Mouse (Mus musculus) hindbrain, postnatal 0 days (tissue): ENCODE measurements around the gene Prdm1. TPM values are rescaled to one million over a fixed set of nuclear protein-coding genes. Genes with fewer than 3 reads are reported as not detected.

Source experiments
- ATAC-seq: fragments of 200-750 bp; cut with Nextera tagmentation; 2 replicates; pipeline ENCODE4 v1.8.0; 2017; ENCODE audit warnings: mild to moderate bottlenecking, moderate TSS enrichment, moderate library complexity
- DNase-seq: peaks from one replicate; pipeline ENCODE4 v3.0.0-alpha.2; 2015; ENCODE audit warnings: low spot score
- H3K27ac ChIP-seq: fragments of 300-500 bp; sonication (generic); 2 replicates; pipeline ENCODE4 v1.5.1; 2014; ENCODE audit warnings: mild to moderate bottlenecking
- H3K27me3 ChIP-seq: fragments of 300-500 bp; sonication (generic); 2 replicates; pipeline ENCODE4 v1.6.1; 2014; ENCODE audit warnings: low read length, mixed read lengths; ENCODE audit not compliant: insufficient read depth
- H3K36me3 ChIP-seq: fragments of 300-500 bp; sonication (generic); 2 replicates; pipeline ENCODE4 v1.6.1; 2014; ENCODE audit warnings: low read length, mixed read lengths; ENCODE audit not compliant: insufficient read depth
- H3K4me1 ChIP-seq: fragments of 300-500 bp; sonication (generic); 2 replicates; pipeline ENCODE4 v1.6.1; 2014; ENCODE audit warnings: antibody characterized with exemption, low read length, mixed read lengths; ENCODE audit not compliant: insufficient read depth
- H3K4me2 ChIP-seq: fragments of 300-500 bp; sonication (generic); 2 replicates; pipeline ENCODE4 v1.6.1; 2014; ENCODE audit warnings: low read depth, mild to moderate bottlenecking, low read length, moderate library complexity, mixed read lengths
- H3K4me3 ChIP-seq: fragments of 300-500 bp; sonication (generic); 2 replicates; pipeline ENCODE4 v1.5.1; 2014; ENCODE audit warnings: low read length
- H3K9ac ChIP-seq: fragments of 300-500 bp; sonication (generic); replicated peaks from 2 replicates; pipeline ENCODE4 v1.6.1; 2014; ENCODE audit warnings: mild to moderate bottlenecking, low read length, moderate library complexity, mixed read lengths
- H3K9me3 ChIP-seq: fragments of 300-500 bp; sonication (generic); 2 replicates; pipeline ENCODE4 v1.6.1; 2016; ENCODE audit warnings: low read length, mixed read lengths
- CTCF ChIP-seq: IDR thresholded peaks from 2 replicates; pipeline ENCODE4 v1.5.1; 2016; ENCODE audit warnings: antibody characterized with exemption, control low read depth, low read depth
- WGBS: fragments of 180-500 bp; shearing (Covaris S2); extraction: QIAGEN DNeasy Blood & Tissue Kit; methylation state at CpG from one replicate; pipeline ENCODE4 v1.1.7; 2014; 5-methylcytosine and 5-hydroxymethylcytosine counted together
- polyA plus RNA-seq: library from polyadenylated mRNA; unstranded; fragments of >200 nt; fragmentation: Nextera tagmentation; extraction: Ambion mirVana; gene quantifications from 2 replicates; pipeline ENCODE4 v1.2.1, GENCODE M21; 2015
- total RNA-seq: library from RNA; depleted of rRNA; stranded (reverse); fragments of >200 nt; gene quantifications from 2 replicates; pipeline ENCODE4 v1.2.3, GENCODE M21; 2014

Prdm1 gene
- total and polyA plus RNA-seq, 2 experiments from 2014 or later = 0.44 to 0.63 TPM

GRCm38 (mm10) chr10:44459321-44460000, 68.8 kb downstream of the Prdm1 start:
- Histone ChIP-seq H3K9ac (no peak overlapping the region), H3K4me1 (no peaks in the 10 kb centered on the region), H3K9me3 (no peaks in the 10 kb centered on the region), H3K4me2 (peak overlapping the region; percentile 98), H3K36me3 (no peaks in the 10 kb centered on the region), H3K4me3 (peak overlapping the region; percentile 63), H3K27ac (0 out of 2 replicates have a peak overlapping the region, but pooled peaks have one; percentile 26), H3K27me3 (0 out of 2 replicates have a peak, but pooled peaks cover 10% of the 10 kb centered on the region)
- no peak for TF ChIP-seq CTCF
- WGBS = 9% methylated on average over 11 of the region's 11 CpGs
- DNase-seq = no peak
- no peak for ATAC-seq

GRCm38 (mm10) chr10:44458534-44459315, 69.6 kb downstream of the Prdm1 start:
- under 1% methylated on average over 54 of the region's 54 CpGs for WGBS
- peak; percentile 65 for TF ChIP-seq CTCF
- no peaks in the 10 kb centered on the region for H3K36me3 ChIP-seq
- peak overlapping the region; percentile 37 for H3K9ac ChIP-seq
- H3K27me3 ChIP-seq = 0 out of 2 replicates have a peak, but pooled peaks cover 10% of the 10 kb centered on the region
- ATAC-seq (peak; percentile 92), DNase-seq (peak; percentile 81)
- H3K4me1 ChIP-seq = no peaks in the 10 kb centered on the region
- H3K9me3 ChIP-seq = no peaks in the 10 kb centered on the region
- peak overlapping the region; percentile 98 for H3K4me2 ChIP-seq
- H3K27ac ChIP-seq = 0 out of 2 replicates have a peak overlapping the region, but pooled peaks have one; percentile 26
- H3K4me3 ChIP-seq = peak overlapping the region; percentile 63

DNA sequence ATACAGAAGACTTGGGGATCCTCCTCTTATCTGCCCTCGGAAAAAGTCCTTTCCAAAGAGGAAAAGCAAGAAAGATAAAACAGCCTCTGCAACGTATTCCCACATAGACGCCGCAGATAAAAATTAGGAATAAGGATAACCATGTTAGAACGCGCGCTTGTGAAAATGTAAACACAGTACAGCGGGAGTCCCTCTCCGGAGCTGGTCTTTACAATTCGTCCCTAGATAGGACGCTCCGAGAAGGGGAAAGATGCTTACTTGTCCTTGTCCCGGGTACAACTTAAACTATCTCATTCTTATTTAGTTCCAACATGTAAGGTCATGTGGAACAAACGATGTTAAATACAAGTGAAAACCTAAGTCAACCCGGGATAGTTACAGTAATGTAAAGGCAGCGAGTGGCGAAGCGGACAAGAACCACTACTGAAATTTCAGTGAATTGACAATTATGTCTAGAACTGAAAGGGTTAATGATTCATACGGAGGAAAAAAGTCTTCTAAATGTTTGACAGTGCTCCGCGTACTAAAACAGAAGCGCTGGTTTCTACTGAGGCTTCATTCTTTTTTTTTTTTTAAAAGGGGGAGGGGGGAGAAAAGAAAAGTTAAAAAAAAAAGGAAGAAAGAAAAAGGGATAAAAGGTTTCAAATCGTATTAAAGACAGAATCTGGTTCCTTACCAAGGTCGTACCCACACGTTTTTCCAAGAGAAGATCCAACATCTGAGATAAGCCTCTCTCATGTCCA, 70.3 kb downstream of the Prdm1 start:
- Histone ChIP-seq H3K9me3 (no peaks in the 10 kb centered on the region), H3K4me2 (peak overlapping the region; percentile 98), H3K4me1 (no peaks in the 10 kb centered on the region), H3K36me3 (no peaks in the 10 kb centered on the region), H3K27me3 (0 out of 2 replicates have a peak, but pooled peaks cover 10% of the 10 kb centered on the region), H3K27ac (no peak overlapping the region), H3K9ac (peak overlapping the region; percentile 37), H3K4me3 (peak overlapping the region; percentile 63)
- 1% methylated on average over 25 of the region's 25 CpGs for WGBS
- DNase-seq (no peak), ATAC-seq (no peak)
- TF ChIP-seq CTCF = no peak

DNA sequence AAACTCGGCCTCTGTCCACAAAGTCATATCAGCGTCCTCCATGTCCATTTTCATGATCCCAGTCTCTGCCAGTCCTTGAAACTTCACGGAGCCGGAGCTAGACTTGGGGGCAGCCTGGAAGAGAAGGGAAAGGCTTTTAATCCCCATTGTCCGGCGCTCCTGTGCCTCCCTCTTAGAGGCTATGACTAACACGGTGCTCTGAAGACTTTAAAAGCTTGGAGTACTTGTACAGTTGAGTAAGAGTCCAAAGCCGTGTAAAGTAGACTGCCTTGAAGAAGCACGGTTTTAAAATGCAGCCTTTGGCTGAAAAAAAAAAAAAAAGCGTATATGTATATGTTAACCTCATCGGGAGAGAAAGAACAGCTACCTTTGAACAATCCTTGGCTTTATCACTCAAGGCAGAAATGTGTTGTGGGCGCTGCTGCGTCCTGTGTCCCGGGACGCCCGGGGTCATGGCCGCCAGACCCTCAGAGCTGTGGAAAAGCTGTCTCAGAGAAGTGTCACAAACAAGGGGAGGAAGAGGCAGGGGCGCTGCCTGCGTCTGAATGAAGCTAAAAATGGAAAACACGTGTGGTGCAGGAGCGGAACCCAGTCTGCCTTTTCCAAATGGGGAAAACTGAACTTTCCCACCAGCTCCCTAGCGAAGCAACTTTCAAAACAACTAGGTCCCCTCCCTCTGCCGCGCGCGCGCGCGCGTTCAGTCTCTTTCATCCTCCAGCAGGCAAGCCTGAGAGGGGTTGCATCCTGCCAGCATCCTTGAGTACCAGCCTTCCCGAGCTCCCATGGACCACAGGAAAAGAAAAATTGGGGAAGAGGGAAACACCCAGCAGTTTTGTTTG, 71.3 kb downstream of the Prdm1 start:
- 0 out of 2 replicates have a peak, but pooled peaks cover 10% of the 10 kb centered on the region for H3K27me3 ChIP-seq
- WGBS = 3% methylated on average over 31 of the region's 31 CpGs
- H3K27ac ChIP-seq = no peak overlapping the region
- peak overlapping the region; percentile 98 for H3K4me2 ChIP-seq
- no peak for ATAC-seq
- H3K9me3 ChIP-seq = no peaks in the 10 kb centered on the region
- H3K4me3 ChIP-seq = peak overlapping the region; percentile 63
- peak; percentile 36 for DNase-seq
- no peaks in the 10 kb centered on the region for H3K4me1 ChIP-seq
- no peaks in the 10 kb centered on the region for H3K36me3 ChIP-seq
- H3K9ac ChIP-seq = no peak overlapping the region
- no peak for TF ChIP-seq CTCF

GRCm38 (mm10) chr10:44454753-44455152, 73.5 kb downstream of the Prdm1 start:
- no peak overlapping the region for H3K27ac ChIP-seq
- WGBS = 84% methylated on average over 4 of the region's 4 CpGs
- no peak overlapping the region for H3K9ac ChIP-seq
- no peak overlapping the region for H3K4me3 ChIP-seq
- no peaks in the 10 kb centered on the region for H3K36me3 ChIP-seq
- H3K4me1 ChIP-seq = no peaks in the 10 kb centered on the region
- peak; percentile 44 for DNase-seq
- no peak overlapping the region for H3K4me2 ChIP-seq
- 0 out of 2 replicates have a peak, but pooled peaks cover 10% of the 10 kb centered on the region for H3K27me3 ChIP-seq
- peak; percentile 45 for TF ChIP-seq CTCF
- no peaks in the 10 kb centered on the region for H3K9me3 ChIP-seq
- no peak for ATAC-seq

GRCm38 (mm10) chr10:44454111-44454510, 74.2 kb downstream of the Prdm1 start:
- Histone ChIP-seq H3K27me3 (0 out of 2 replicates have a peak, but pooled peaks cover 10% of the 10 kb centered on the region), H3K4me2 (no peak overlapping the region), H3K27ac (no peak overlapping the region), H3K36me3 (no peaks in the 10 kb centered on the region), H3K4me3 (no peak overlapping the region), H3K9me3 (no peaks in the 10 kb centered on the region), H3K9ac (no peak overlapping the region), H3K4me1 (no peaks in the 10 kb centered on the region)
- no peak for TF ChIP-seq CTCF
- 76% methylated on average over 2 of the region's 2 CpGs for WGBS
- no peak for ATAC-seq
- DNase-seq = no peak
